Mouse (Mus musculus) small intestine, adult 2 months (tissue): ENCODE measurements around the gene Tnpo1. TPM values are rescaled to one million over a fixed set of nuclear protein-coding genes. Genes with fewer than 3 reads are reported as not detected.

Experiments used
- H3K27ac ChIP-seq: fragments of 200-500 bp; 2 replicates; pipeline ENCODE4 v1.5.1; 2012; ENCODE audit warnings: low read depth, low read length, control low read depth, inconsistent platforms; ENCODE audit not compliant: insufficient read depth
- H3K27me3 ChIP-seq: fragments of 200-500 bp; 2 replicates; pipeline ENCODE4 v1.6.1; 2012; ENCODE audit warnings: mild to moderate bottlenecking, moderate library complexity, low read length, inconsistent platforms; ENCODE audit not compliant: control insufficient read depth, insufficient read depth
- H3K36me3 ChIP-seq: fragments of 200-500 bp; 2 replicates; pipeline ENCODE4 v1.6.1; 2012; ENCODE audit warnings: mild to moderate bottlenecking, low read length, control low read depth, inconsistent platforms; ENCODE audit not compliant: control insufficient read depth, insufficient read depth
- H3K4me1 ChIP-seq: fragments of 200-500 bp; 2 replicates; pipeline ENCODE4 v1.6.1; 2012; ENCODE audit warnings: low read length, inconsistent platforms, mixed read lengths; ENCODE audit not compliant: control insufficient read depth, insufficient read depth, insufficient read length
- H3K4me3 ChIP-seq: fragments of 200-500 bp; 2 replicates; pipeline ENCODE4 v1.5.1; 2012; ENCODE audit warnings: low read depth, mild to moderate bottlenecking, control low read depth, inconsistent platforms, low read length, moderate library complexity
- CTCF ChIP-seq: fragments of 200-500 bp; IDR thresholded peaks from 2 replicates; pipeline ENCODE4 v1.5.1; 2012; ENCODE audit warnings: low read depth, mild to moderate bottlenecking, control low read depth, inconsistent platforms, low read length, moderate library complexity, mixed read lengths; ENCODE audit not compliant: insufficient replicate concordance, insufficient read length; ENCODE audit errors: extremely low read depth
- POLR2A ChIP-seq: fragments of 200-500 bp; IDR thresholded peaks from 2 replicates; pipeline ENCODE4 v1.6.1; 2012; ENCODE audit warnings: low read depth, mild to moderate bottlenecking, control low read depth, inconsistent platforms, low read length, moderate library complexity
- WGBS: fragments of 180-500 bp; shearing (Covaris S2); methylation state at CpG from one replicate; pipeline ENCODE4 v1.1.7; 2018; 5-methylcytosine and 5-hydroxymethylcytosine counted together
- polyA plus RNA-seq: library from polyadenylated mRNA; depleted of rRNA; stranded (reverse); fragments of >200 nt; gene quantifications from 2 replicates; pipeline ENCODE4 v1.2.3, GENCODE M21; 2012

The Tnpo1 gene
- polyA plus RNA-seq, 1 experiment, result 10.7 TPM

GRCm38 (mm10) chr13:98917851-98918250 is 8.3 kb downstream of the Tnpo1 start:
- H3K27me3 ChIP-seq, result no peaks in the 10 kb centered on the region
- peaks cover 27% of the 10 kb centered on the region; the same call in 1 of the 2 replicates for H3K4me1 ChIP-seq
- 45% methylated on average over 2 of the region's 2 CpGs for WGBS
- H3K4me3 ChIP-seq, result no peak overlapping the region
- peaks cover 1% of the 10 kb centered on the region for H3K36me3 ChIP-seq
- TF ChIP-seq POLR2A (no peak), CTCF (no peak)
- H3K27ac ChIP-seq, result no peak overlapping the region

GRCm38 (mm10) chr13:98915591-98915990 is 10.6 kb downstream of the Tnpo1 start:
- no peak for TF ChIP-seq POLR2A
- H3K27me3 ChIP-seq, result no peaks in the 10 kb centered on the region
- H3K4me3 ChIP-seq, result no peak overlapping the region
- 49% methylated on average over 4 of the region's 4 CpGs for WGBS
- H3K27ac ChIP-seq, result no peak overlapping the region
- H3K4me1 ChIP-seq, result peaks cover 23% of the 10 kb centered on the region
- peaks cover 1% of the 10 kb centered on the region for H3K36me3 ChIP-seq

GRCm38 (mm10) chr13:98914844-98915212 is 11.4 kb downstream of the Tnpo1 start:
- Histone ChIP-seq H3K4me1 (peaks cover 23% of the 10 kb centered on the region), H3K36me3 (peaks cover 1% of the 10 kb centered on the region), H3K27me3 (no peaks in the 10 kb centered on the region), H3K27ac (peak overlapping the region; percentile 32; the same call in 1 of the 2 replicates), H3K4me3 (no peak overlapping the region)
- TF ChIP-seq CTCF (no peak), POLR2A (no peak)
- WGBS, result 49% methylated on average over 5 of the region's 5 CpGs

- TF ChIP-seq POLR2A (no peak), CTCF (no peak)
- H3K4me1 ChIP-seq, result peaks cover 20% of the 10 kb centered on the region
- H3K27me3 ChIP-seq, result no peaks in the 10 kb centered on the region
- no peak overlapping the region for H3K4me3 ChIP-seq
- peaks cover 1% of the 10 kb centered on the region for H3K36me3 ChIP-seq
- H3K27ac ChIP-seq, result no peak overlapping the region
- WGBS, result 74% methylated on average over 14 of the region's 14 CpGs
Observed at GRCm38 (mm10) chr13:98914010-98914843, 12.0 kb downstream of the Tnpo1 start.

- no peaks in the 10 kb centered on the region; the same call in none of the 2 replicates for H3K36me3 ChIP-seq
- H3K4me3 ChIP-seq, result no peak overlapping the region
- 46% methylated on average over 7 of the region's 7 CpGs for WGBS
- peaks cover 17% of the 10 kb centered on the region for H3K4me1 ChIP-seq
- H3K27ac ChIP-seq, result no peak overlapping the region
- H3K27me3 ChIP-seq, result no peaks in the 10 kb centered on the region
- TF ChIP-seq POLR2A, result no peak
- no peak for TF ChIP-seq CTCF
Observed at GRCm38 (mm10) chr13:98913196-98913595, 13.0 kb downstream of the Tnpo1 start.

- Histone ChIP-seq H3K4me3 (no peak overlapping the region), H3K36me3 (no peaks in the 10 kb centered on the region; the same call in none of the 2 replicates), H3K4me1 (peaks cover 17% of the 10 kb centered on the region), H3K27ac (no peak overlapping the region), H3K27me3 (no peaks in the 10 kb centered on the region)
- TF ChIP-seq POLR2A, result no peak
- 0 out of 2 replicates have a peak, but pooled peaks have one; percentile 6 for TF ChIP-seq CTCF
- WGBS, result 56% methylated on average over 8 of the region's 8 CpGs
Observed at GRCm38 (mm10) chr13:98912602-98913001, 13.6 kb downstream of the Tnpo1 start.

- H3K4me1 ChIP-seq, result peaks cover 13% of the 10 kb centered on the region
- WGBS, result 75% methylated on average over 3 of the region's 3 CpGs
- no peak for TF ChIP-seq CTCF
- TF ChIP-seq POLR2A, result no peak
Observed at GRCm38 (mm10) chr13:98910801-98911200, 15.4 kb downstream of the Tnpo1 start.

More at GRCm38 (mm10) chr13:98910801-98911200, 15.4 kb downstream of the Tnpo1 start:
- Histone ChIP-seq H3K27me3 (no peaks in the 10 kb centered on the region), H3K4me3 (no peak overlapping the region), H3K36me3 (no peaks in the 10 kb centered on the region; the same call in none of the 2 replicates), H3K27ac (no peak overlapping the region)
